Mouse (Mus musculus): ENCODE measurements around the gene Gm13697.
"Not testable (repeated sequence)": the region's sequence is repeated elsewhere in the genome, so short reads cannot be mapped to it uniquely, and the experiment has no call there.

The Gm13697 gene

GRCm38 (mm10) chr2:83984443-83984842, at the start of gene Gm13697:
Gm13697 (plus strand) TSS chr2:83984743.
- DNase-seq (ENCODE audit: low spot score): not testable (repeated sequence)

- no peak for DNase-seq (ENCODE audit: low spot score)
These were observed 43.6 kb upstream of the Gm13697 start, which contains the start of gene Zswim2 for GRCm38 (mm10) chr2:83940931-83941361. Zswim2 (minus strand) TSS chr2:83941228.

GRCm38 (mm10) chr2:83941378-83941777, 43.2 kb upstream of the Gm13697 start:
- no peak for DNase-seq (ENCODE audit: low spot score)

- no peak for DNase-seq (ENCODE audit: low spot score)
These were observed 42.8 kb upstream of the Gm13697 start for GRCm38 (mm10) chr2:83941792-83942191.

GRCm38 (mm10) chr2:83955393-83955792, 29.1 kb upstream of the Gm13697 start, which contains the start of gene Gm13698:
Gm13698 (plus strand) TSS chr2:83955693.
- DNase-seq (ENCODE audit: low spot score): not testable (repeated sequence)

GRCm38 (mm10) chr2:83961203-83961602, 23.3 kb upstream of the Gm13697 start, which contains the start of gene Gm13693:
Gm13693 (plus strand) TSS chr2:83961503.
- DNase-seq (ENCODE audit: low spot score): not testable (repeated sequence)

GRCm38 (mm10) chr2:83967013-83967412, 17.5 kb upstream of the Gm13697 start, which contains the start of gene Gm13695:
Gm13695 (plus strand) TSS chr2:83967313.
- not testable (repeated sequence) for DNase-seq (ENCODE audit: low spot score)

GRCm38 (mm10) chr2:83972823-83973222, 11.7 kb upstream of the Gm13697 start, which contains the start of gene Gm13696:
Gm13696 (plus strand) TSS chr2:83973123.
- not testable (repeated sequence) for DNase-seq (ENCODE audit: low spot score)

GRCm38 (mm10) chr2:83978633-83979032, 5.9 kb upstream of the Gm13697 start, which contains the start of gene Gm13694:
Gm13694 (plus strand) TSS chr2:83978933.
- not testable (repeated sequence) for DNase-seq (ENCODE audit: low spot score)

- DNase-seq (ENCODE audit: low spot score): not testable (repeated sequence)
These were observed 5.7 kb downstream of the Gm13697 start, which contains the start of gene Gm13691 for GRCm38 (mm10) chr2:83990253-83990652. Gm13691 (plus strand) TSS chr2:83990553.

GRCm38 (mm10) chr2:83993639-83994255, 9.2 kb downstream of the Gm13697 start:
- not testable (repeated sequence) for DNase-seq (ENCODE audit: low spot score)

GRCm38 (mm10) chr2:83994526-83994925, 10.0 kb downstream of the Gm13697 start:
- DNase-seq (ENCODE audit: low spot score): not testable (repeated sequence)

GRCm38 (mm10) chr2:84008913-84009312, 24.4 kb downstream of the Gm13697 start:
- no peak for DNase-seq (ENCODE audit: low spot score)

- no peak for DNase-seq (ENCODE audit: low spot score)
These were observed 25.3 kb downstream of the Gm13697 start for GRCm38 (mm10) chr2:84009818-84010217.

GRCm38 (mm10) chr2:84014572-84014971, 30.0 kb downstream of the Gm13697 start:
- DNase-seq (ENCODE audit: low spot score): no peak

GRCm38 (mm10) chr2:84016291-84016690, 31.7 kb downstream of the Gm13697 start:
- DNase-seq (ENCODE audit: low spot score): not testable (repeated sequence)

GRCm38 (mm10) chr2:84018330-84018729, 33.8 kb downstream of the Gm13697 start:
- no peak for DNase-seq (ENCODE audit: low spot score)

GRCm38 (mm10) chr2:84019519-84020305, 35.2 kb downstream of the Gm13697 start:
- DNase-seq (ENCODE audit: low spot score): peak; percentile 16

- no peak for DNase-seq (ENCODE audit: low spot score)
These were observed 37.4 kb downstream of the Gm13697 start for GRCm38 (mm10) chr2:84021930-84022329.

GRCm38 (mm10) chr2:84022905-84023304, 38.4 kb downstream of the Gm13697 start:
- DNase-seq (ENCODE audit: low spot score): no peak

- no peak for DNase-seq (ENCODE audit: low spot score)
These were observed 38.8 kb downstream of the Gm13697 start for GRCm38 (mm10) chr2:84023319-84023718.

GRCm38 (mm10) chr2:84025217-84025616, 40.7 kb downstream of the Gm13697 start:
- no peak for DNase-seq (ENCODE audit: low spot score)

GRCm38 (mm10) chr2:84032505-84032904, 48.0 kb downstream of the Gm13697 start:
- no peak for DNase-seq (ENCODE audit: low spot score)
